Comparison of ENCODE assay signal across 7 mouse cellular contexts in genomic region chr9:46013616-46014015, GRCm38 (mm10). TPM values are rescaled to one million over a fixed set of nuclear protein-coding genes. Genes with fewer than 3 reads are reported as not detected.
A peak's percentile ranks its signal among the peaks of the same experiment; 100 is the strongest.
DNase-seq lines count a peak whose midpoint lies in the region; ATAC-seq lines count a peak whose summit lies in the region.

No protein-coding gene starts in this region.

- H3K27me3 ChIP-seq in megakaryocyte, embryonic 14.5 days (replicated peaks), result no peaks in the 10 kb centered on the region
- no peaks in the 10 kb centered on the region for H3K27me3 ChIP-seq in forebrain, embryonic 10.5 days (ENCODE audit: poor library complexity, severe bottlenecking)
- H3K27me3 ChIP-seq in limb, embryonic 10.5 days (ENCODE audit: low read depth, poor library complexity, severe bottlenecking), result no peaks in the 10 kb centered on the region
- no peaks in the 10 kb centered on the region for H3K27me3 ChIP-seq in splenic B cell, adult 2 months (ENCODE audit: control insufficient read depth, insufficient read depth, low read length, poor library complexity, severe bottlenecking)

- 3% methylated on average over 5 of the region's 5 CpGs for WGBS in forebrain, embryonic 10.5 days
- WGBS in limb, embryonic 10.5 days, result 2% methylated on average over 5 of the region's 5 CpGs

- ATAC-seq in megakaryocyte, adult 5-6 weeks (ENCODE audit: poor library complexity, severe bottlenecking), result no peak

- H3K9me3 ChIP-seq in megakaryocyte, embryonic 14.5 days, result no peaks in the 10 kb centered on the region
- H3K9me3 ChIP-seq in forebrain, embryonic 10.5 days, result no peaks in the 10 kb centered on the region
- H3K9me3 ChIP-seq in limb, embryonic 10.5 days (replicated peaks), result no peaks in the 10 kb centered on the region

- H3K27ac ChIP-seq in forebrain, embryonic 10.5 days, result peak overlapping the region; percentile 97
- H3K27ac ChIP-seq in limb, embryonic 10.5 days, result peak overlapping the region; percentile 99

- H3K36me3 ChIP-seq in megakaryocyte, embryonic 14.5 days (replicated peaks; ENCODE audit: low read length), result peaks cover 23% of the 10 kb centered on the region
- H3K36me3 ChIP-seq in forebrain, embryonic 10.5 days (replicated peaks), result peaks cover 7% of the 10 kb centered on the region
- H3K36me3 ChIP-seq in limb, embryonic 10.5 days, result peaks cover 7% of the 10 kb centered on the region
- H3K36me3 ChIP-seq in splenic B cell, adult 2 months (ENCODE audit: control insufficient read depth, insufficient read depth, low read length, poor library complexity, severe bottlenecking), result 0 out of 2 replicates have a peak, but pooled peaks cover 2% of the 10 kb centered on the region

- peaks cover 76% of the 10 kb centered on the region for H3K4me1 ChIP-seq in megakaryocyte, embryonic 14.5 days
- H3K4me1 ChIP-seq in forebrain, embryonic 10.5 days, result peaks cover 55% of the 10 kb centered on the region
- peaks cover 65% of the 10 kb centered on the region for H3K4me1 ChIP-seq in limb, embryonic 10.5 days

- DNase-seq in forebrain, embryonic 10.5 days (ENCODE audit: extremely low spot score, low spot score), result no peak
- no peak for DNase-seq in limb, embryonic 10.5 days (ENCODE audit: low spot score)
- DNase-seq in splenic B cell, adult 2 months (ENCODE audit: low read depth, low spot score), result peak; percentile 17
- DNase-seq in ovary, postnatal 36 days (ENCODE audit: low spot score), result no peak
- no peak for DNase-seq in embryo, embryonic 10 days (ENCODE audit: low spot score)

- H3K4me3 ChIP-seq in megakaryocyte, embryonic 14.5 days (replicated peaks), result peak overlapping the region; percentile 99
- peak overlapping the region; percentile 94 for H3K4me3 ChIP-seq in forebrain, embryonic 10.5 days
- peak overlapping the region; percentile 100 for H3K4me3 ChIP-seq in limb, embryonic 10.5 days

RNA-seq across cellular contexts. Expression of gene Sik3, which starts 1.0 kb away (rescaled TPM):
- polyA plus RNA-seq in megakaryocyte, embryonic 14.5 days (2012; ENCODE audit: insufficient read depth, low replicate concordance), result 14.0 and 17.3 TPM in 2 replicates
- total RNA-seq in megakaryocyte, adult 5-6 weeks (2015), result 32.9 and 34.5 TPM in 2 replicates
- 17.5 and 24.0 TPM in 2 replicates for total RNA-seq in megakaryocyte, adult 5-6 weeks (2017)
- polyA plus RNA-seq in forebrain, embryonic 10.5 days (2016; fragmentation: Nextera tagmentation; extraction: Ambion mirVana), result 4.4 and 5.6 TPM in 2 replicates
- polyA plus RNA-seq in limb, embryonic 10.5 days (2016; fragmentation: Nextera tagmentation; extraction: Ambion mirVana), result 10.6 and 11.3 TPM in 2 replicates

RNA-seq across cellular contexts. Expression of gene Pafah1b2, which starts 1.1 kb away (rescaled TPM):
- 17.5 and 72.4 TPM in 2 replicates for polyA plus RNA-seq in megakaryocyte, embryonic 14.5 days (2012; ENCODE audit: insufficient read depth, low replicate concordance)
- total RNA-seq in megakaryocyte, adult 5-6 weeks (2015), result 28.6 and 44.4 TPM in 2 replicates
- 53.0 and 73.9 TPM in 2 replicates for total RNA-seq in megakaryocyte, adult 5-6 weeks (2017)
- 279 and 288 TPM in 2 replicates for polyA plus RNA-seq in forebrain, embryonic 10.5 days (2016; fragmentation: Nextera tagmentation; extraction: Ambion mirVana)
- polyA plus RNA-seq in limb, embryonic 10.5 days (2016; fragmentation: Nextera tagmentation; extraction: Ambion mirVana), result 246 and 265 TPM in 2 replicates

RNA-seq across cellular contexts. Expression of gene Sidt2, which starts 58.6 kb away (rescaled TPM):
- 9.5 and 30.5 TPM in 2 replicates for polyA plus RNA-seq in megakaryocyte, embryonic 14.5 days (2012; ENCODE audit: insufficient read depth, low replicate concordance)
- 57.3 and 71.0 TPM in 2 replicates for total RNA-seq in megakaryocyte, adult 5-6 weeks (2015)
- total RNA-seq in megakaryocyte, adult 5-6 weeks (2017), result 41.4 and 51.9 TPM in 2 replicates
- 23.8 and 24.6 TPM in 2 replicates for polyA plus RNA-seq in forebrain, embryonic 10.5 days (2016; fragmentation: Nextera tagmentation; extraction: Ambion mirVana)
- polyA plus RNA-seq in limb, embryonic 10.5 days (2016; fragmentation: Nextera tagmentation; extraction: Ambion mirVana), result 26.0 and 28.6 TPM in 2 replicates
